Mouse (Mus musculus): ENCODE data around the gene Slc2a10.

- TF ChIP-seq CTCF (IDR thresholded peaks at IDR 0.05; ENCODE audit: low read depth) (no peak), EP300 (IDR thresholded peaks at IDR 0.05; ENCODE audit: low read depth) (no peak)
Measured at GRCm38 (mm10) chr2:165467824-165468452, 35.6 kb upstream of the Slc2a10 start.
